Mouse (Mus musculus): ENCODE results near the gene Slc16a10.

The Slc16a10 gene

GRCm38 (mm10) chr10:40105174-40105573 is 36.9 kb downstream of the Slc16a10 start:
- no peak for DNase-seq

GRCm38 (mm10) chr10:40103790-40104189 is 38.3 kb downstream of the Slc16a10 start:
- no peak for DNase-seq

GRCm38 (mm10) chr10:40102986-40103385 is 39.1 kb downstream of the Slc16a10 start:
- no peak for DNase-seq

- DNase-seq = no peak
Measured at GRCm38 (mm10) chr10:40102166-40102565, 39.9 kb downstream of the Slc16a10 start.

GRCm38 (mm10) chr10:40098441-40098840 is 43.6 kb downstream of the Slc16a10 start:
- DNase-seq = no peak

GRCm38 (mm10) chr10:40097519-40097918 is 44.5 kb downstream of the Slc16a10 start:
- no peak for DNase-seq

- no peak for DNase-seq
Measured at GRCm38 (mm10) chr10:40094752-40095151, 47.3 kb downstream of the Slc16a10 start.

- no peak for DNase-seq
Measured at GRCm38 (mm10) chr10:40093526-40093925, 48.5 kb downstream of the Slc16a10 start.

- no peak for DNase-seq
Measured at GRCm38 (mm10) chr10:40091455-40091854, 50.6 kb downstream of the Slc16a10 start.

GRCm38 (mm10) chr10:40090504-40091428 is 51.3 kb downstream of the Slc16a10 start:
- DNase-seq = no peak

- peak; percentile 28 to 48 for DNase-seq
Measured at GRCm38 (mm10) chr10:40084332-40085093, 57.5 kb downstream of the Slc16a10 start.

- DNase-seq = no peak
Measured at GRCm38 (mm10) chr10:40083556-40083955, 58.5 kb downstream of the Slc16a10 start.

GRCm38 (mm10) chr10:40082668-40083067 is 59.4 kb downstream of the Slc16a10 start:
- no peak for DNase-seq

- DNase-seq = no peak
Measured at GRCm38 (mm10) chr10:40080533-40080932, 61.5 kb downstream of the Slc16a10 start.

- no peak for DNase-seq
Measured at GRCm38 (mm10) chr10:40079256-40079655, 62.8 kb downstream of the Slc16a10 start.

GRCm38 (mm10) chr10:40077960-40078353 is 64.1 kb downstream of the Slc16a10 start:
- no peak for DNase-seq

- DNase-seq = no peak
Measured at GRCm38 (mm10) chr10:40077346-40077959, 64.6 kb downstream of the Slc16a10 start.

GRCm38 (mm10) chr10:40073608-40074007 is 68.5 kb downstream of the Slc16a10 start:
- no peak for DNase-seq

- DNase-seq = no peak
Measured at GRCm38 (mm10) chr10:40070684-40071083, 71.4 kb downstream of the Slc16a10 start.

GRCm38 (mm10) chr10:40069270-40069669 is 72.8 kb downstream of the Slc16a10 start:
- no peak for DNase-seq

- no peak for DNase-seq
Measured at GRCm38 (mm10) chr10:40068595-40068994, 73.5 kb downstream of the Slc16a10 start.

- no peak for DNase-seq
Measured at GRCm38 (mm10) chr10:40067529-40067928, 74.5 kb downstream of the Slc16a10 start.

GRCm38 (mm10) chr10:40067071-40067470 is 75.0 kb downstream of the Slc16a10 start:
- DNase-seq = no peak

Data from thymus, postnatal 36 days (tissue).